Mouse (Mus musculus): ENCODE measurements at regions not wholly inside any gene's neighbourhood (a gene's known extent, or its start where the extent isn't known, plus 50 kb on each side); places are given as distances from the start of the nearest gene placed in this dataset.

DNA sequence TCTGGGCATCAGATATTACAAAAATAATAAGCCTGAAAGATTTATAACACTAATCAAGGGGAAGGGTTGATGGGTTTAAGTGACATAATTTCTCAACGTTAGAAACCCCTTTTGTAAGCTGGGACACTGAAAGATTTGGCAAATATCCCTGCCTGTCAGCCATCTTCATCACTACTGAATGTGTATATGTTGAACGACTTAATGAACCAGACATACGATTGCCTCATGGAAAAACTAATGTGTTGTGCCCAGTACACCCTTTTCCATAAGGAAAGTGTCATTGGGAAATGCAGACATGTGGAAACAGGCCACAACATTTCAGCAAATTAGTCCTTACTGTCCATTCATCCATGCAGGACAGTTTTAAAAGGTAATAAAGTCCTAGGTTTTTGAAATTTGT lies 240.7 kb upstream of the Prep start:
- no peak for DNase-seq (ENCODE audit: low spot score)

DNA sequence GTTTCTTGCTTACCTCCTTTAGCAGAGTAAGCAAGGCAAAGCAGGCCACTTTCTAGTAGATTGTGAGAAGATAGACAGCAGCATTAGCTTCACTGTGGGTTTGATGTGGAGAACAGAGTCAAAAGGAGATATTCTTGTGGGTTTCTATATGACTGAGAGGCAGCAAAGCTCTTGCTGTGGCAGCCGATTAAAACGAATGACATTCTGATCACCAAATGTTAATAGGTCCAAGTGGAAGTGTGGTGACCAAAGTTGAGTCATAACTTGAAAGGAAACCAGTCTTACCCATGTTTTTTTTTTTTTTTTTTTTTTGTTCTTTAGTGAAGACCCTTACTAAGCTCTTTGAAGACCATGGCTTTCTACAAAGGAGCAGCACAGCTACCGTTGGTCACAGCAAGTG lies 245.3 kb upstream of the Prep start:
- no peak for DNase-seq (ENCODE audit: low spot score)

- no peak for DNase-seq (ENCODE audit: low spot score)
Observed at GRCm38 (mm10) chr10:44820379-44820778, 246.6 kb upstream of the Prep start.

- no peak for DNase-seq (ENCODE audit: low spot score)
Observed at GRCm38 (mm10) chr10:44819361-44819760, 247.6 kb upstream of the Prep start.

DNA sequence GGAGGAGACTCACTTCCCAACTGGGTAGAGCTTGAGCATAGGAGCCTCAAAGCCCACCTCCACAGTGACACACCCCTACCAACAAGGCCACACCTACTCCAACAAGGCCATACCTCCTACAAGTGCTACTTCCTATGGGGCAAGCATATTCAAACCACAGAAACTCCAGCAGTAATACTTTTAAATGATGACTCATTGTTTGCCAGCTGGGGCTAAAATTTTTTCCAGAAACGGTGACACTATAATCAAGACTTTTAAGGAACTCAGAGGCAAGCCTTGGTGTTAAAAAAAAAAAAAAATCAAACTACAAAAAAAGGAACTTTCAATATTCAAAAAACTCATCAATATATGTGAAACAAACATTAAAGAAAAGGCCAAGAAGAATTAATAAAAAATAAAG lies 248.4 kb upstream of the Prep start:
- no peak for DNase-seq (ENCODE audit: low spot score)

GRCm38 (mm10) chr10:44796205-44796604 lies 267.9 kb upstream of the Prdm1 start:
- no peak for DNase-seq (ENCODE audit: low spot score)

DNA sequence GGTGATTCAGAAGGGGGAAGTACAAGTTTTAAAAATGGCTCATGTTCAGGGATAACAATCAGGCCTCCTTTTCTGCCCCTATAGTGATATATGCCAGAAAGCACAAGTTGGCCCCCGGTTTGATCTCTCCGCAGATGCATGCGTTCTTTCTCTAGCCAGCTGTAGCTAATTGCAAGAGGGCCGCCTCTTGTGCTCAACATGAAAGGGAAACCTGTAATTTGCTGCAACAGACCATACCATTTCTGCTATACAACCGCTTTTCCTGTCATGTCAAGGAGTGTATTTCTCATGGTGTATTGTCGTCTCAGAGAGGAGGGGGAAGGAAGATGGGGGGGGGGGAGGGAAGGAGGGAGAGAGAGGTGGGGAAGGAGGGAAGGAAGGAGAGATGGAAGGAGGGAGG lies 257.1 kb upstream of the Prdm1 start:
- no peak for DNase-seq (ENCODE audit: low spot score)

- DNase-seq (ENCODE audit: low spot score), result no peak
Observed at GRCm38 (mm10) chr10:44780381-44780958, 252.2 kb upstream of the Prdm1 start.

GRCm38 (mm10) chr10:44779568-44780207 lies 251.4 kb upstream of the Prdm1 start:
- no peak for DNase-seq (ENCODE audit: low spot score)

DNA sequence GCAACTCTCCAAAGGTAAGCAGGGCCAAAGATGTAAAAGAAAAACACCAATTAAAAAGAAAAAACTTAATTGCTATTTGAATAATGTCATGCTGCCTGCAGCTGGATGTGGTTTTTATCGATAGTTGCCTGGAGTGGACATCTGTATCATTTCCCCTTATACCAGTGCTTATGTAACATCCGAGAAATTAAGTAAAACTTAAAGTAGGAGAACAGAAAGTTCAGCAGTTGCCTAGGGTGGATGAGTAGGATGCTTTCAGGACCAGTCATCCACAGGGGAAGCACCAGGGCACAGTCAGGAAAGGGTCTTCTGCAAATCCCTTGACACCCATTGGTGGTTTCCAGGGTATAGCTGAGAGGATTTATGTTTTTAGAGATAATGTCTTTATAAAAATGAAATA lies 248.9 kb upstream of the Prdm1 start:
- no peak for DNase-seq (ENCODE audit: low spot score)

GRCm38 (mm10) chr10:44776175-44776574 lies 247.9 kb upstream of the Prdm1 start:
- DNase-seq (ENCODE audit: low spot score), result no peak

DNA sequence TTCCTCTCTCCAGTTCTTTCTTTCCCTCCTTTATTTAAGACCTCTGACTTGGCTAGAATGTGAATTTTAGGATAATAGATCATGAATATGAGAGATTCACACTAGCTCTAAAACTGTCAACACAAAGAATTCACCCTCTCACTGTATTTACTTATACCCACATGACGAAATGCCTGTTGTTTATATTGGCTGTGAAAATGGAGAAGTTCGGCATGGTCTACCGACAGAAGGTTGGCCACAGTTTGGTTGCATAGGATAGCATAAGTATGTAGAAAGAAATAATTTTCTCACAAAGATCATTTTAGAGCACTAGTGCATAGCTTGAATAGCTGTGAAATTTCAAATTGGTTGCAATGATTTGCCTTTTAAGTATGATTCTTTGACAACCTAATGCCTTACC lies 237.2 kb upstream of the Prdm1 start:
- DNase-seq (ENCODE audit: low spot score), result no peak

GRCm38 (mm10) chr10:44763102-44763501 lies 234.8 kb upstream of the Prdm1 start:
- DNase-seq (ENCODE audit: low spot score), result no peak

DNA sequence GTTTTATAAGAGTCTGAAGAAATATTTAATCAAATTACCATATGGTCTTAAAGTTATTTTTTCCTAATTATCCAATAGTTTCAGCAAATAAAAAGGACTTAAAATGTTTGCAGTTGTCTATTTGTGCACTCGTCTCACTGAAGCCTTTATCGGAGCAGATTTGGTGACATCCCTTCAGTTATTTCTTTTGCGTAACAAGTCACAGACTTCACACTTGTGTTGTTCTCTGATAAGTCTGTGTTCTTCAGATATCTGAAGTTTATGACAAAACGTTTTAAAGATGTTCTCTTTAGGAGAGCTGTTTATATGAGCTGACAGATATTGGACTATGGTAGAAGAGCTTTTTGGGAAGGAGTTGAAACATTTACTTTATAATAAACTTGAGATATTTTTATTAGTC lies 233.8 kb upstream of the Prdm1 start:
- DNase-seq (ENCODE audit: low spot score), result no peak

- DNase-seq (ENCODE audit: low spot score), result no peak
Observed at GRCm38 (mm10) chr10:44761324-44761723, 233.0 kb upstream of the Prdm1 start.

DNA sequence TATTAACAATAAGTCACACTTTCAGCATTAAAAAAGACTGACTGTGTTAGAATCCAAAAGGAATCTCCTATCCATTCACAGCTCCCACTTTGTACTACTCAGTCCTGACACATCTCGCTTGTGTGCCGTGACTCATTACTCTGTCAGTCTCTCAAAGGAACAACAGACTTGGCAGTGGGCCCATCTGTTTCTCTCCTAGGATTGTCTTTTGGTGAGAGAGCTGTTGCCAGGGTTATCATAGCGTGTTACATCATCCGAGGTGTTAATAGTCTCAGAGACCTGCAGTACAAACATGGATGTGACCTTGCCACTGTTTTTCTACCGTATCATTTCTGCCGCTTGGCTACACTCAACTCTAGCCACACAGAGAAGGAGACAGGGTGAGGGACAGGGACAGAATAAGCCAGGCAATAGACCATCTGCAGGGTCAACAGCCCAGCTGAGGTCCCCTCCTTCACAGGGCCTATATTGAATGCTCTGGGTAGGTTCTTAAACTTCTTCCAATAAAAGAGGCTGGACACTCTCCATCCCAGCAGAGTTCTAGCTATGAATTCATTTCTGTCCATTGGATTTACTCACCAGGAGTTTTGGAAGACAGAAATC lies 227.2 kb upstream of the Prdm1 start:
- DNase-seq (ENCODE audit: low spot score), result no peak

DNA sequence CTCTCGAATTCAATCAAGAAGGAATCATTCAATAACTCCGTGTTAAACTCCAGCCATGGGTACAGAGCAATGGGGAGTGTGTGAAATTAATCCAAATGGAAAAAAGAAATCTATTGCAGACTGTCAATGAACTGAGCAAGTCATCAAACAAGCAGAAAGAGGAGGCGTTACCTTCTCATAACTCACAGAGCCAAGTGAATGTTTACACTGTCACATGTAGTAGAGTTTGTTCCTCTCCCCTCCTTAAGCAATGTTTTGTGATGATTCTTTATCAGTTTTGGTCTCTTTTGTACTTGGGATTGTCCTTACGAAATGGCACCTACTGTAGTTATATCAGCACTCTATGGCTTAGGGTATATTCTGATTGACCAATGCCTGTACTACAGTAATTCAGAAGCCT lies 226.6 kb upstream of the Prdm1 start:
- DNase-seq (ENCODE audit: low spot score), result no peak

DNA sequence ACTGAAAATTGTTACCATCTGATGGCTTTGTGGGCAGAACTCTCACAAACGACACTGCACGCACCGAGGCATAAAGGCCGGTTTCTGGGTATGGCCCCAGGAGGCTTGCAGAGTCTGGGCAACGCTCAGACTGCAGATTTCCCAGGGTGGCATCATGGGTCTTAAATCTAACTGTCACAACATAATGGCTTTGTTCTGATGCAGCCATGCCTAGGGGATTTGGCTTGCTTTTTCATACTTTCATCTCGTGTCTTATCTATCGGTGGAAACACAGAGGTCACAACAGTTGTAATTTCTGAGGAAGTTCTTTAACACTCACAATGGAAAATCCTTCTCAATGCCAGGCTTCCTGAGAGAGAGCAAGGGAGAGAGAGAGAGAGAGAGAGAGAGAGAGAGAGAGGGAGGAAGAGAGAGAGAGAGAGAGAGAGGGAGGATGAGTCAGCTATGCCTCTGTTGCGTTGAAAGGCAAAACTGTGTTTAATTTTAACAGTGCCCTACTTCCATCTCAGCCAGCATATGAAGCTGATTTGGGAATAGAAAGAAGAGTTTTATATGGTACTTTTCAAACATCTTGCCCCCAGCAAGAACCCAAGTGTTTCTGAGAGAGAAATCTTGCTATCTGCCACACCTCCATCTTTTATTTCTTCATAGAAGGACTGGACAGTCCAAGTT lies 224.6 kb upstream of the Prdm1 start:
- no peak for DNase-seq (ENCODE audit: low spot score)

- DNase-seq (ENCODE audit: low spot score), result no peak
Observed at GRCm38 (mm10) chr10:44751061-44751460, 222.8 kb upstream of the Prdm1 start.

DNA sequence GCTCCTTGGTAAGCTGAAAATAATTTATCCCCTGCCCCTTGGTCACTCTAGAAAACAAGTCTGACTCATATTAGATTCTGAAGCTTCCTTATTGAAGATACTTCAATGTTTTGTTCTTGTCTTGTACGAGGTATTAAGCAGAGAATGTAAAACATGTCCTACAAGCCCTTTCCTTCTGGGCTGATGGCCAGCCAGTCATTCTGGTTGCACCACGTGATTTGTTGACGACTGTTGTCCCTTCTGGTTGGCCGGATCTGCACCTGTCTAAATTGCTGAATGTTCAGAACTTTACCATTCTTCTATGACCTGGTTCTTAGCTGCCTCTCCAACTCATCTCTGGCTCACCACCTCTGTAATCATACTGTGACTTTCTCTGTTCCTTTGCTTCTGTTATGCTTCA lies 220.9 kb upstream of the Prdm1 start:
- no peak for DNase-seq (ENCODE audit: low spot score)

GRCm38 (mm10) chr10:44747419-44747818 lies 219.1 kb upstream of the Prdm1 start:
- DNase-seq (ENCODE audit: low spot score), result no peak

GRCm38 (mm10) chr10:44744221-44744620 lies 215.9 kb upstream of the Prdm1 start:
- DNase-seq (ENCODE audit: low spot score), result no peak

- DNase-seq (ENCODE audit: low spot score), result no peak
Observed at GRCm38 (mm10) chr10:44733641-44734040, 205.3 kb upstream of the Prdm1 start.

Data from ovary, adult 18-20 months (tissue).